Mouse (Mus musculus): ENCODE data around the gene Tnni2. TPM values are rescaled to one million over a fixed set of nuclear protein-coding genes. Genes with fewer than 3 reads are reported as not detected.
A peak's percentile ranks its signal among the peaks of the same experiment; 100 is the strongest.

Gene Tnni2
- total RNA-seq, 2 experiments from 2014 or later, result 6.6 to 16.4 TPM

- no peak for DNase-seq
Observed at GRCm38 (mm10) chr7:142460636-142461077, 19.0 kb downstream of the Tnni2 start, which contains the start of gene Lsp1. Gene Lsp1 (plus strand): TSS chr7:142460809.

GRCm38 (mm10) chr7:142461446-142461845, 19.8 kb downstream of the Tnni2 start:
- DNase-seq, result peak; percentile 5

GRCm38 (mm10) chr7:142462190-142462589, 20.6 kb downstream of the Tnni2 start:
- peak; percentile 55 for DNase-seq

GRCm38 (mm10) chr7:142462594-142463078, 21.0 kb downstream of the Tnni2 start:
- DNase-seq, result peak; percentile 7

- peak; percentile 32 for DNase-seq
Observed at GRCm38 (mm10) chr7:142470171-142470691, 28.6 kb downstream of the Tnni2 start.

- DNase-seq, result peak; percentile 85
Observed at GRCm38 (mm10) chr7:142470808-142471413, 29.3 kb downstream of the Tnni2 start.

GRCm38 (mm10) chr7:142471414-142471861, 29.8 kb downstream of the Tnni2 start:
- DNase-seq, result no peak

- peak; percentile 72 for DNase-seq
Observed at GRCm38 (mm10) chr7:142471884-142472570, 30.4 kb downstream of the Tnni2 start.

- DNase-seq, result peak; percentile 4
Observed at GRCm38 (mm10) chr7:142472936-142473335, 31.3 kb downstream of the Tnni2 start.

GRCm38 (mm10) chr7:142473476-142473875, 31.9 kb downstream of the Tnni2 start:
- peak; percentile 4 for DNase-seq

GRCm38 (mm10) chr7:142474799-142475198, 33.2 kb downstream of the Tnni2 start:
- DNase-seq, result peak; percentile 67

- DNase-seq, result peak; percentile 33
Observed at GRCm38 (mm10) chr7:142475641-142476040, 34.0 kb downstream of the Tnni2 start.

GRCm38 (mm10) chr7:142476271-142476670, 34.7 kb downstream of the Tnni2 start:
- DNase-seq, result no peak

GRCm38 (mm10) chr7:142476795-142477452, 35.3 kb downstream of the Tnni2 start:
- DNase-seq, result peak; percentile 46

GRCm38 (mm10) chr7:142478001-142478400, 36.4 kb downstream of the Tnni2 start:
- no peak for DNase-seq

- peak; percentile 17 for DNase-seq
Observed at GRCm38 (mm10) chr7:142478574-142478973, 37.0 kb downstream of the Tnni2 start.

GRCm38 (mm10) chr7:142479307-142479706, 37.7 kb downstream of the Tnni2 start:
- no peak for DNase-seq

- DNase-seq, result peak; percentile 7
Observed at GRCm38 (mm10) chr7:142479886-142480285, 38.3 kb downstream of the Tnni2 start.

- DNase-seq, result peak; percentile 17
Observed at GRCm38 (mm10) chr7:142480661-142481060, 39.1 kb downstream of the Tnni2 start.

GRCm38 (mm10) chr7:142481186-142481567, 39.6 kb downstream of the Tnni2 start:
- peak; percentile 89 for DNase-seq

- DNase-seq, result peak; percentile 86
Observed at GRCm38 (mm10) chr7:142481568-142482255, 40.1 kb downstream of the Tnni2 start.

GRCm38 (mm10) chr7:142482256-142482609, 40.6 kb downstream of the Tnni2 start:
- peak; percentile 73 for DNase-seq

All from heart, postnatal 4 days (tissue).